Mouse (Mus musculus): Measurements from ENCODE around the gene Trex2. TPM values are rescaled to one million over a fixed set of nuclear protein-coding genes. Genes with fewer than 3 reads are reported as not detected.
A peak's percentile ranks its signal among the peaks of the same experiment; 100 is the strongest.

Trex2 gene
- not detected in 2 replicates for polyA plus RNA-seq (2016; fragmentation: Nextera tagmentation; extraction: Ambion mirVana)

- no peak for ATAC-seq (ENCODE audit: insufficient number of reproducible peaks, low FRiP score)
- Histone ChIP-seq H3K4me2 (no peak within 1 kb of the TSS), H3K36me3 (peaks cover 8% of the 10 kb centered on the region; the same call in 1 of the 2 replicates), H3K27ac (ENCODE audit: poor library complexity, severe bottlenecking) (no peak within 1 kb of the TSS), H3K4me1 (replicated peaks) (0 out of 2 replicates have a peak, but pooled peaks cover 5% of the 10 kb centered on the region), H3K4me3 (no peak within 1 kb of the TSS), H3K27me3 (replicated peaks) (no peaks in the 10 kb centered on the region), H3K9ac (no peak within 1 kb of the TSS), H3K9me3 (replicated peaks) (no peaks in the 10 kb centered on the region)
- WGBS = 72% methylated on average over 11 of the region's 11 CpGs
Observed at GRCm38 (mm10) chrX:73435252-73435651, at the start of gene Trex2. Gene Trex2, minus strand, starts transcription at chrX:73435344.

- no peaks in the 10 kb centered on the region for H3K36me3 ChIP-seq
- 87% methylated on average over 4 of the region's 4 CpGs for WGBS
- H3K4me1 ChIP-seq (replicated peaks) = 0 out of 2 replicates have a peak, but pooled peaks cover 9% of the 10 kb centered on the region
- no peak overlapping the region for H3K27ac ChIP-seq (ENCODE audit: poor library complexity, severe bottlenecking)
- peak overlapping the region; percentile 46 for H3K4me3 ChIP-seq
- H3K27me3 ChIP-seq (replicated peaks) = peaks cover 58% of the 10 kb centered on the region
- ATAC-seq (ENCODE audit: insufficient number of reproducible peaks, low FRiP score) = no peak
- peak overlapping the region; percentile 63 for H3K4me2 ChIP-seq
- H3K9ac ChIP-seq = peak overlapping the region; percentile 71; the same call in 1 of the 2 replicates
- H3K9me3 ChIP-seq (replicated peaks) = no peaks in the 10 kb centered on the region
Observed at GRCm38 (mm10) chrX:73484870-73485269, 49.7 kb upstream of the Trex2 start.

DNA sequence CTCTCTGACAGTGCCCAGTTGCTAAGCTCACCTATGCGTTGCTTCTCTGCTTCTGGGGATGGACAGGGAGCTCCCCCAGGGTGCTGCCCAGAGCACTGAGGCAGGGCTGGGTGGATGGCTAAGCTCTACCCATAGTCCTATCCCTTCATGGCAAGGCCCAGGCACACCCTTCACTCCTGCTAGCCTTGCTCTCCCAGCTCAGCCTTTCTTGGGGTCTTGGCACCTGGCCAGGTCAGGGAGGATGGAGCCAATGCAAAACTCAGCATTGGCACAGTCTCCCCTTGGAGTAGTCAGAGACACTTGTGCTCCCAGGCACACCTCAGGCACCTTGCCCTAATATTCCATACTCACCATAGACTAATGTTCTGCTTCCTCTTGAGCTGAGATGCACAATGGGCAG is 48.9 kb upstream of the Trex2 start:
- 45% methylated on average over 1 of the region's 1 CpGs for WGBS
- Histone ChIP-seq H3K27ac (ENCODE audit: poor library complexity, severe bottlenecking) (peak overlapping the region; percentile 66), H3K9ac (peak overlapping the region; percentile 71), H3K4me1 (replicated peaks) (0 out of 2 replicates have a peak, but pooled peaks cover 10% of the 10 kb centered on the region), H3K4me2 (peak overlapping the region; percentile 63), H3K27me3 (replicated peaks) (peaks cover 51% of the 10 kb centered on the region), H3K36me3 (no peaks in the 10 kb centered on the region), H3K4me3 (peak overlapping the region; percentile 46), H3K9me3 (replicated peaks) (no peaks in the 10 kb centered on the region)
- no peak for ATAC-seq (ENCODE audit: insufficient number of reproducible peaks, low FRiP score)

- Histone ChIP-seq H3K27ac (ENCODE audit: poor library complexity, severe bottlenecking) (peak within 1 kb of the TSS; percentile 66), H3K9me3 (replicated peaks) (no peaks in the 10 kb centered on the region)
- peak; percentile 68 for ATAC-seq (ENCODE audit: insufficient number of reproducible peaks, low FRiP score)
Observed at GRCm38 (mm10) chrX:73483484-73483810, 48.3 kb upstream of the Trex2 start, which contains the start of gene Bgn. Gene Bgn, plus strand, starts transcription at chrX:73483602.

GRCm38 (mm10) chrX:73482643-73483483 is 47.7 kb upstream of the Trex2 start:
- Histone ChIP-seq H3K4me3 (peak overlapping the region; percentile 46), H3K9me3 (replicated peaks) (no peaks in the 10 kb centered on the region), H3K9ac (no peak overlapping the region; the same call in 1 of the 2 replicates), H3K27ac (ENCODE audit: poor library complexity, severe bottlenecking) (peak overlapping the region; percentile 66), H3K4me2 (peak overlapping the region; percentile 63), H3K4me1 (replicated peaks) (0 out of 2 replicates have a peak, but pooled peaks cover 10% of the 10 kb centered on the region), H3K36me3 (no peaks in the 10 kb centered on the region), H3K27me3 (replicated peaks) (peaks cover 51% of the 10 kb centered on the region)
- 30% methylated on average over 4 of the region's 4 CpGs for WGBS
- ATAC-seq (ENCODE audit: insufficient number of reproducible peaks, low FRiP score) = peak; percentile 26; the same call in 1 of the 2 replicates

More at GRCm38 (mm10) chrX:73483484-73483810, 48.3 kb upstream of the Trex2 start, which contains the start of gene Bgn:
- Histone ChIP-seq H3K9ac (peak within 1 kb of the TSS; percentile 71), H3K4me3 (peak within 1 kb of the TSS; percentile 46), H3K4me1 (replicated peaks) (0 out of 2 replicates have a peak, but pooled peaks cover 10% of the 10 kb centered on the region), H3K4me2 (peak within 1 kb of the TSS; percentile 63), H3K27me3 (replicated peaks) (peaks cover 48% of the 10 kb centered on the region), H3K36me3 (no peaks in the 10 kb centered on the region)
- 36% methylated on average over 14 of the region's 14 CpGs for WGBS

GRCm38 (mm10) chrX:73480334-73480733 is 45.2 kb upstream of the Trex2 start:
- Histone ChIP-seq H3K9ac (no peak overlapping the region), H3K4me1 (replicated peaks) (peaks cover 19% of the 10 kb centered on the region; the same call in 1 of the 2 replicates), H3K9me3 (replicated peaks) (no peaks in the 10 kb centered on the region), H3K4me3 (no peak overlapping the region), H3K27me3 (replicated peaks) (peaks cover 45% of the 10 kb centered on the region), H3K36me3 (no peaks in the 10 kb centered on the region), H3K4me2 (no peak overlapping the region), H3K27ac (ENCODE audit: poor library complexity, severe bottlenecking) (peak overlapping the region; percentile 54; the same call in 1 of the 2 replicates)
- ATAC-seq (ENCODE audit: insufficient number of reproducible peaks, low FRiP score) = no peak
- WGBS = 48% methylated on average over 2 of the region's 2 CpGs

DNA sequence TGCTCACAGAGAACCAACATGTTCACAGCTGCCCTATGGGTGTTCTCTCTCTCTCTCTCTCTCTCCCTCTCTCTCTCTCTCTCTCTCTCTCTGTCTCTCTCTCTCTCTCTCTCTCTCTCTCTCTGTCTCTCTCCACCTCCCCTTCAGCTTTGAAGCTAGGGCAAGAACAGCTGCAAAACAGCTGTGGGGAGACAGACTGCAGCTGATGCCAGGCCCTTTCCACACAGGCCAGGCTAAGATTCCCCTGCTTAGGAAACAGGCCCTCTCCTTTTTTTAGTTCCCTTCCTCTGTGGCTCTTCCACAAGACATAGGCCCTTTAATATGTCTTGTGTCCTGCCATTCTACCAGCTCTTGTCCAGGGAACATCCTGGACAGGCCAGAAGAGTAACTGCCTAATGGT is 44.5 kb upstream of the Trex2 start:
- ATAC-seq (ENCODE audit: insufficient number of reproducible peaks, low FRiP score) = no peak
- H3K9ac ChIP-seq = no peak overlapping the region
- H3K4me3 ChIP-seq = no peak overlapping the region
- no peaks in the 10 kb centered on the region for H3K9me3 ChIP-seq (replicated peaks)
- peaks cover 25% of the 10 kb centered on the region for H3K4me1 ChIP-seq (replicated peaks)
- H3K4me2 ChIP-seq = no peak overlapping the region
- H3K36me3 ChIP-seq = no peaks in the 10 kb centered on the region
- peaks cover 44% of the 10 kb centered on the region for H3K27me3 ChIP-seq (replicated peaks)
- 0 out of 2 replicates have a peak overlapping the region, but pooled peaks have one; percentile 54 for H3K27ac ChIP-seq (ENCODE audit: poor library complexity, severe bottlenecking)

GRCm38 (mm10) chrX:73477500-73477899 is 42.4 kb upstream of the Trex2 start:
- Histone ChIP-seq H3K27me3 (replicated peaks) (peaks cover 27% of the 10 kb centered on the region), H3K36me3 (no peaks in the 10 kb centered on the region), H3K4me2 (no peak overlapping the region), H3K9ac (no peak overlapping the region), H3K27ac (ENCODE audit: poor library complexity, severe bottlenecking) (peak overlapping the region; percentile 72; the same call in 1 of the 2 replicates), H3K4me3 (no peak overlapping the region), H3K4me1 (replicated peaks) (peaks cover 32% of the 10 kb centered on the region), H3K9me3 (replicated peaks) (no peaks in the 10 kb centered on the region)
- no peak for ATAC-seq (ENCODE audit: insufficient number of reproducible peaks, low FRiP score)
- 80% methylated on average over 2 of the region's 2 CpGs for WGBS

GRCm38 (mm10) chrX:73476621-73477020 is 41.5 kb upstream of the Trex2 start:
- WGBS = 53% methylated on average over 2 of the region's 2 CpGs
- ATAC-seq (ENCODE audit: insufficient number of reproducible peaks, low FRiP score) = peak; percentile 77
- Histone ChIP-seq H3K9ac (no peak overlapping the region), H3K27me3 (replicated peaks) (peaks cover 28% of the 10 kb centered on the region), H3K4me1 (replicated peaks) (peaks cover 32% of the 10 kb centered on the region), H3K4me3 (no peak overlapping the region), H3K9me3 (replicated peaks) (no peaks in the 10 kb centered on the region), H3K36me3 (no peaks in the 10 kb centered on the region), H3K27ac (ENCODE audit: poor library complexity, severe bottlenecking) (peak overlapping the region; percentile 81), H3K4me2 (no peak overlapping the region)

- WGBS = 71% methylated on average over 1 of the region's 1 CpGs
- Histone ChIP-seq H3K36me3 (no peaks in the 10 kb centered on the region), H3K4me2 (no peak overlapping the region), H3K4me1 (replicated peaks) (peaks cover 32% of the 10 kb centered on the region), H3K9ac (no peak overlapping the region), H3K4me3 (no peak overlapping the region), H3K27me3 (replicated peaks) (peaks cover 30% of the 10 kb centered on the region), H3K9me3 (replicated peaks) (no peaks in the 10 kb centered on the region), H3K27ac (ENCODE audit: poor library complexity, severe bottlenecking) (peak overlapping the region; percentile 81)
- no peak for ATAC-seq (ENCODE audit: insufficient number of reproducible peaks, low FRiP score)
Observed at GRCm38 (mm10) chrX:73475658-73476256, 40.6 kb upstream of the Trex2 start.
